Mouse (Mus musculus) midbrain, embryonic 10.5 days (tissue): ENCODE measurements around the gene Map3k7. TPM values are rescaled to one million over a fixed set of nuclear protein-coding genes. Genes with fewer than 3 reads are reported as not detected.

Source experiments
- DNase-seq: peaks from one replicate; pipeline ENCODE4 v3.0.0-alpha.2; 2017; ENCODE audit warnings: low spot score
- H3K27ac ChIP-seq: fragments of 300-500 bp; sonication (generic); replicated peaks from 2 replicates; pipeline ENCODE4 v1.5.1; 2016; ENCODE audit warnings: mild to moderate bottlenecking
- H3K27me3 ChIP-seq: fragments of 300-500 bp; sonication (generic); 2 replicates; pipeline ENCODE4 v1.6.1; 2016; ENCODE audit warnings: low read depth, mild to moderate bottlenecking; ENCODE audit not compliant: poor library complexity, severe bottlenecking
- H3K36me3 ChIP-seq: fragments of 300-500 bp; sonication (generic); 2 replicates; pipeline ENCODE4 v1.6.1; 2016; ENCODE audit warnings: mild to moderate bottlenecking, moderate library complexity
- H3K4me1 ChIP-seq: fragments of 300-500 bp; sonication (generic); 2 replicates; pipeline ENCODE4 v1.6.1; 2016
- H3K4me3 ChIP-seq: fragments of 300-500 bp; sonication (generic); 2 replicates; pipeline ENCODE4 v1.5.1; 2016; ENCODE audit warnings: mild to moderate bottlenecking, moderate library complexity
- H3K9me3 ChIP-seq: fragments of 300-500 bp; sonication (generic); replicated peaks from 2 replicates; pipeline ENCODE4 v1.6.1; 2016; ENCODE audit warnings: mild to moderate bottlenecking
- WGBS: fragments of 180-500 bp; shearing (Covaris S2); methylation state at CpG from one replicate; pipeline ENCODE4 v1.1.7; 2016; 5-methylcytosine and 5-hydroxymethylcytosine counted together
- polyA plus RNA-seq: library from polyadenylated mRNA; unstranded; fragments of >200 nt; fragmentation: Nextera tagmentation; extraction: Ambion mirVana; gene quantifications from 2 replicates; pipeline ENCODE4 v1.2.1, GENCODE M21; 2016

Map3k7 gene
- polyA plus RNA-seq, 1 experiment from 2014 or later = 36.1 TPM

DNA sequence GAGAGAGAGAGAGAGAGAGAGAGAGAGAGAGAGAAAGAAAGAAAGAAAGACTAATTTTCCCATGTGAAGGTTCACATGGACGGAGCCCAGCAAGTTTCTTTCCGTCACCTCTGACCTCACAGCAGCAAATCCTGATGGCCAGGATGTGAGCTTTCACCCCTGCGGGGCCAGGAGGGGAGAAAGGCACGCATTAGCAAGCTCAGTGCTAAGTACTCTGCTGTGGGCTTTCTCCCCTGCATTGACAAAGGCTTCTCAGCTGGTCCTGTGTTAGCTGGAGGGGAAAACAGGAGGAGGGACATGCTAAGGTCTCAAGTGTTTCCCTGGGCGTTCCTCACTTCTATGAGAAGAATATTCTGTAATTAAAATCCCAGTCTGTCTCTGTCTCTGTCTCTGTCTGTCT lies 81.3 kb downstream of the Map3k7 start:
- H3K27ac ChIP-seq = peak overlapping the region; percentile 50
- H3K27me3 ChIP-seq = no peaks in the 10 kb centered on the region

DNA sequence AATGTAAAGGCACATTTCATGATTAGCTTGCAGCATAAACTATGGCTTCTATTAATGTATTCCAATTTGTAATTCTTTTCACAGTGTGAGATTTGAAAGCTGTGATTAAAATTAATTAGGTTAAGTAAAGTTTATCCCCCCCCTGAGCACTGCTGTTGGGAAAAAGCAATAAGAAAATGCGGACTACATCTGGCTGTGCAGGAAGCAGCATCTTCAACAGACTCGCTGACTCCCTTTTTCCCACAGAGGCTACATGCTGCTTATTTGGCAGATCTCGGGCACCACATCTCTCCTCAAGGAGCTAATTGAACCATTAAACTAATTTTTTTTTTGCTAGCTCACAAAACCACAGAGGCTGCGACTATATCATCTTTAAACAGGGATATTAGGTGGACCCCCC lies 85.9 kb downstream of the Map3k7 start:
- WGBS = 75% methylated on average over 4 of the region's 4 CpGs
- Histone ChIP-seq H3K4me3 (no peak overlapping the region), H3K9me3 (no peaks in the 10 kb centered on the region), H3K36me3 (no peaks in the 10 kb centered on the region), H3K4me1 (peaks cover 12% of the 10 kb centered on the region), H3K27me3 (peaks cover 10% of the 10 kb centered on the region), H3K27ac (no peak overlapping the region)
- no peak for DNase-seq

More for the DNA sequence above, 81.3 kb downstream of the Map3k7 start:
- Histone ChIP-seq H3K4me1 (peaks cover 39% of the 10 kb centered on the region), H3K9me3 (no peaks in the 10 kb centered on the region), H3K36me3 (no peaks in the 10 kb centered on the region), H3K4me3 (no peak overlapping the region)
- DNase-seq = peak; percentile 52
- 10% methylated on average over 5 of the region's 5 CpGs for WGBS

DNA sequence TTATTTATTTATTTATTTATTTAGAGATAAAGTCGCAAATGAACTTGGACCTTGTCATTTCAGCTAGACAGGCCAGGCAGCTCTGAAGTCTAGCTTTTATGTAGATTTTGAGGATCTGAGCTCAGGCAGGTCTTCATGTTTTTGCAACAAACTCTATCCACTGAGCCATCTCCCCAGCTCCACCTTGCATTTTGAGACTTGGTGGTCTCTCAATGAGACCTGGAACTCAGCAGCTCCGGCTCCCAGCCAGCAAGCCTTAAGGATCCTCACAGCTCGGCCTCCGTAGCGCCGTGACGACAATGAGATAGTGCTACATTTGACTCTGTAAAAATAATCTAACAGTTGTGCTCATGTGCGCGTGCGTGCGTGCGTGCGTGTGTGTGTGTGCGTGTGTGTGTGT lies 89.3 kb downstream of the Map3k7 start:
- 93% methylated on average over 14 of the region's 14 CpGs for WGBS
- DNase-seq = no peak
- H3K4me1 ChIP-seq = peaks cover 15% of the 10 kb centered on the region
- no peak overlapping the region for H3K27ac ChIP-seq
- no peak overlapping the region for H3K4me3 ChIP-seq
- peaks cover 11% of the 10 kb centered on the region for H3K27me3 ChIP-seq
- H3K36me3 ChIP-seq = no peaks in the 10 kb centered on the region
- H3K9me3 ChIP-seq = no peaks in the 10 kb centered on the region

- DNase-seq = peak; percentile 80
- no peaks in the 10 kb centered on the region for H3K9me3 ChIP-seq
- peaks cover 11% of the 10 kb centered on the region for H3K27me3 ChIP-seq
- 30% methylated on average over 21 of the region's 21 CpGs for WGBS
- H3K27ac ChIP-seq = peak overlapping the region; percentile 86
- H3K4me3 ChIP-seq = peak overlapping the region; percentile 51
- no peaks in the 10 kb centered on the region for H3K36me3 ChIP-seq
- peaks cover 15% of the 10 kb centered on the region for H3K4me1 ChIP-seq
These were observed 91.5 kb downstream of the Map3k7 start for GRCm38 (mm10) chr4:32055151-32056052.

DNA sequence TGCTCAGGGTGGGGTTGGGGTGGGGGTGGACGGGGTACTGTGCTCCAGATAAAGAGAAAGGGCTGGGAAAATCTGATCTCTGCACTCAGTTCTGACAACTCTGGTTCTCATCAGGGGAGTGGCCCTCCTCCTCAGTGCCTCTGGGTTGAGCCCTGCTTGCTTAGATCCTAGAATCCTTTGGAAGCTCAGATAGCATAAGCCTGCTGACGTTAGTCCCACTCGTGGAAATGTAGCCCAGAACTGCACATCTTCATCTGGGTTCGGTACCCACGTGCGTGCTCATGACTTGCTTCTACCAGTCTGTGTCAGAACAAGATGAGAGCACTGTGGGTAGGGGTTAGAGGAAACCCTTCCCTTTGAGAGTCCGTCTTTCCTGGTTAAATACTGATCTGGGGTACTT lies 92.5 kb downstream of the Map3k7 start:
- Histone ChIP-seq H3K9me3 (no peaks in the 10 kb centered on the region), H3K4me3 (no peak overlapping the region), H3K4me1 (peaks cover 21% of the 10 kb centered on the region), H3K27ac (no peak overlapping the region; the same call in 1 of the 2 replicates), H3K36me3 (no peaks in the 10 kb centered on the region), H3K27me3 (peaks cover 11% of the 10 kb centered on the region)
- 74% methylated on average over 7 of the region's 7 CpGs for WGBS
- DNase-seq = no peak

DNA sequence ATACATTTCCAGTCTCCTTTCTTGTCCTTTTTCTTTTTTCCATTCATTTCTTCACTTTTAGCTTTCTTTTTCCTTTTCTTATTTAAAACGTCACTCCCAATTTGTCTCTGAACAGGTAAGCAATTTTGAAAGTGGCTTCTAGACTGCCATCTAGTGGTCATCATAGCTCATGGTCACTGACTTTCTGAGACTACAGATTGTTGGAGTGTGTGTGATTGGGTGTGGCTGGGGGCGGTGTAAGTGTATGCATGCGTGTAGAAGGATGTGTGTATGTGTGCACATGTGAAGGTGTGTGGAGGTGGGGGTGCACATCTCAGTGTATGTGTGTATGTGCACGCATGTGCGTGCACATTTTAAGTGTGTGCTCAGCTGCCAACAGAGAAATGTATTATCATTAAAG lies 93.2 kb downstream of the Map3k7 start:
- peaks cover 11% of the 10 kb centered on the region for H3K27me3 ChIP-seq
- H3K4me3 ChIP-seq = no peak overlapping the region
- H3K27ac ChIP-seq = no peak overlapping the region
- 52% methylated on average over 5 of the region's 5 CpGs for WGBS
- no peaks in the 10 kb centered on the region for H3K36me3 ChIP-seq
- peaks cover 27% of the 10 kb centered on the region for H3K4me1 ChIP-seq
- no peak for DNase-seq
- H3K9me3 ChIP-seq = no peaks in the 10 kb centered on the region

- DNase-seq = no peak
- H3K27me3 ChIP-seq = no peaks in the 10 kb centered on the region
These were observed 96.8 kb downstream of the Map3k7 start for GRCm38 (mm10) chr4:32060686-32061085.

GRCm38 (mm10) chr4:32062381-32063059 lies 98.6 kb downstream of the Map3k7 start:
- WGBS = 94% methylated on average over 4 of the region's 4 CpGs
- DNase-seq = no peak
- no peaks in the 10 kb centered on the region for H3K27me3 ChIP-seq
- no peaks in the 10 kb centered on the region for H3K9me3 ChIP-seq
- H3K36me3 ChIP-seq = no peaks in the 10 kb centered on the region
- no peak overlapping the region for H3K4me3 ChIP-seq
- 0 out of 2 replicates have a peak overlapping the region, but pooled peaks have one; percentile 10 for H3K27ac ChIP-seq
- peaks cover 19% of the 10 kb centered on the region for H3K4me1 ChIP-seq

More at GRCm38 (mm10) chr4:32060686-32061085, 96.8 kb downstream of the Map3k7 start:
- 90% methylated on average over 4 of the region's 4 CpGs for WGBS
- Histone ChIP-seq H3K4me1 (peaks cover 25% of the 10 kb centered on the region), H3K36me3 (no peaks in the 10 kb centered on the region), H3K9me3 (no peaks in the 10 kb centered on the region), H3K4me3 (no peak overlapping the region), H3K27ac (no peak overlapping the region)

- WGBS = 94% methylated on average over 3 of the region's 3 CpGs
- Histone ChIP-seq H3K4me3 (no peak overlapping the region), H3K9me3 (no peaks in the 10 kb centered on the region), H3K27ac (no peak overlapping the region), H3K4me1 (peaks cover 19% of the 10 kb centered on the region), H3K27me3 (no peaks in the 10 kb centered on the region), H3K36me3 (no peaks in the 10 kb centered on the region)
- no peak for DNase-seq
These were observed 99.4 kb downstream of the Map3k7 start for GRCm38 (mm10) chr4:32063291-32063690.
